Mouse (Mus musculus): ENCODE results near the gene Prox1. TPM values are rescaled to one million over a fixed set of nuclear protein-coding genes. Genes with fewer than 3 reads are reported as not detected.

Gene Prox1
- total RNA-seq, 2 experiments from 2014 or later = 94.4 to 114 TPM

GRCm38 (mm10) chr1:190172979-190173461 is 2.5 kb upstream of the Prox1 start:
- DNase-seq = no peak

- DNase-seq = no peak
These were observed 1.9 kb upstream of the Prox1 start for GRCm38 (mm10) chr1:190172311-190172978.

- DNase-seq = no peak
These were observed 1.2 kb upstream of the Prox1 start for GRCm38 (mm10) chr1:190171750-190172149.

GRCm38 (mm10) chr1:190171341-190171740 is 827 bp upstream of the Prox1 start:
- no peak for DNase-seq

- DNase-seq = no peak
These were observed 304 bp upstream of the Prox1 start for GRCm38 (mm10) chr1:190170819-190171216.

- DNase-seq = no peak
These were observed 1.5 kb downstream of the Prox1 start for GRCm38 (mm10) chr1:190168761-190169671.

- no peak for DNase-seq
These were observed 2.4 kb downstream of the Prox1 start for GRCm38 (mm10) chr1:190168115-190168514.

GRCm38 (mm10) chr1:190167609-190168008 is 2.9 kb downstream of the Prox1 start:
- DNase-seq = no peak

GRCm38 (mm10) chr1:190165511-190165910 is 5.0 kb downstream of the Prox1 start:
- no peak for DNase-seq

GRCm38 (mm10) chr1:190163471-190163870 is 7.0 kb downstream of the Prox1 start:
- DNase-seq = no peak

GRCm38 (mm10) chr1:190161708-190162465 is 8.6 kb downstream of the Prox1 start:
- DNase-seq = no peak

- no peak for DNase-seq
These were observed 9.2 kb downstream of the Prox1 start for GRCm38 (mm10) chr1:190161288-190161687.

GRCm38 (mm10) chr1:190159457-190159856 is 11.1 kb downstream of the Prox1 start:
- no peak for DNase-seq

GRCm38 (mm10) chr1:190155751-190156150 is 14.8 kb downstream of the Prox1 start:
- no peak for DNase-seq

- DNase-seq = no peak
These were observed 15.5 kb downstream of the Prox1 start for GRCm38 (mm10) chr1:190155021-190155420.

- DNase-seq = no peak
These were observed 16.2 kb downstream of the Prox1 start for GRCm38 (mm10) chr1:190154292-190154691.

- no peak for DNase-seq
These were observed 17.9 kb downstream of the Prox1 start for GRCm38 (mm10) chr1:190152603-190153002.

GRCm38 (mm10) chr1:190149233-190149741 is 21.2 kb downstream of the Prox1 start:
- no peak for DNase-seq

- no peak for DNase-seq
These were observed 21.8 kb downstream of the Prox1 start for GRCm38 (mm10) chr1:190148661-190149232.

GRCm38 (mm10) chr1:190147816-190148215 is 22.7 kb downstream of the Prox1 start:
- no peak for DNase-seq

GRCm38 (mm10) chr1:190144416-190144815 is 26.1 kb downstream of the Prox1 start:
- no peak for DNase-seq

GRCm38 (mm10) chr1:190143593-190143992 is 26.9 kb downstream of the Prox1 start:
- DNase-seq = no peak

Measured in layer of hippocampus, postnatal 36 days (tissue).